Mouse (Mus musculus) heart, postnatal 10 days (tissue): Measurements from ENCODE around the gene Mast4. TPM values are rescaled to one million over a fixed set of nuclear protein-coding genes. Genes with fewer than 3 reads are reported as not detected.
A peak's percentile ranks its signal among the peaks of the same experiment; 100 is the strongest.

ENCODE experiments used
- DNase-seq, 2 experiments: peaks; one replicate each; pipeline ENCODE4 v3.0.0; 2021
- intact Hi-C: fragments of 180-260 bp; cut with DNase I; formaldehyde crosslinking; loops from one replicate; pipeline ENCODE4 v1.15.1; 2025
- total RNA-seq, 2 experiments: library from RNA; stranded (reverse); gene quantifications; 2 replicates each; pipeline ENCODE4 v1.2.3; 2021

Gene Mast4
- total RNA-seq, 2 experiments from 2014 or later = 62.8 to 65.1 TPM

- DNase-seq = no peak
- intact Hi-C loops = loop anchor here (5.0 kb wide), 4 partner anchors 38 to 207 kb away; no protein-coding TSS in a partner anchor
Measured at GRCm38 (mm10) chr13:102905361-102905950, 428.8 kb downstream of the Mast4 start.

GRCm38 (mm10) chr13:102903689-102904088 lies 430.6 kb downstream of the Mast4 start:
- intact Hi-C loops = no loop called here
- DNase-seq = no peak

- no peak for DNase-seq
- intact Hi-C loops = no loop called here
Measured at GRCm38 (mm10) chr13:102902123-102902522, 432.2 kb downstream of the Mast4 start.

- DNase-seq = no peak
- intact Hi-C loops = no loop called here
Measured at GRCm38 (mm10) chr13:102900531-102900930, 433.8 kb downstream of the Mast4 start.

- DNase-seq = no peak
- intact Hi-C loops = no loop called here
Measured at GRCm38 (mm10) chr13:102900083-102900420, 434.2 kb downstream of the Mast4 start.

GRCm38 (mm10) chr13:102899253-102900082 lies 434.8 kb downstream of the Mast4 start:
- DNase-seq = no peak
- intact Hi-C loops = no loop called here

- DNase-seq = peak; percentile 41 to 52
- intact Hi-C loops = no loop called here
Measured at GRCm38 (mm10) chr13:102898374-102899131, 435.7 kb downstream of the Mast4 start.

- intact Hi-C loops = no loop called here
- DNase-seq = no peak
Measured at GRCm38 (mm10) chr13:102896322-102896721, 438.0 kb downstream of the Mast4 start.

- intact Hi-C loops = no loop called here
Measured at GRCm38 (mm10) chr13:102895894-102896293, 438.4 kb downstream of the Mast4 start.

GRCm38 (mm10) chr13:102894287-102895234 lies 439.7 kb downstream of the Mast4 start:
- DNase-seq = no peak
- intact Hi-C loops = no loop called here

More at GRCm38 (mm10) chr13:102895894-102896293, 438.4 kb downstream of the Mast4 start:
- no peak for DNase-seq

- no peak for DNase-seq
- intact Hi-C loops = no loop called here
Measured at GRCm38 (mm10) chr13:102892783-102893182, 441.5 kb downstream of the Mast4 start.

GRCm38 (mm10) chr13:102889989-102890388 lies 444.3 kb downstream of the Mast4 start:
- intact Hi-C loops = no loop called here
- DNase-seq = no peak

- no peak for DNase-seq
- intact Hi-C loops = no loop called here
Measured at GRCm38 (mm10) chr13:102889537-102889936, 444.8 kb downstream of the Mast4 start.

GRCm38 (mm10) chr13:102888895-102889490 lies 445.3 kb downstream of the Mast4 start:
- no peak for DNase-seq
- intact Hi-C loops = no loop called here

GRCm38 (mm10) chr13:102888211-102888610 lies 446.1 kb downstream of the Mast4 start:
- DNase-seq = no peak
- intact Hi-C loops = no loop called here

- DNase-seq = no peak
- intact Hi-C loops = no loop called here
Measured at GRCm38 (mm10) chr13:102887534-102887933, 446.8 kb downstream of the Mast4 start.

GRCm38 (mm10) chr13:102886788-102887187 lies 447.5 kb downstream of the Mast4 start:
- intact Hi-C loops = no loop called here

GRCm38 (mm10) chr13:102886147-102886546 lies 448.1 kb downstream of the Mast4 start:
- no peak for DNase-seq
- intact Hi-C loops = no loop called here

More at GRCm38 (mm10) chr13:102886788-102887187, 447.5 kb downstream of the Mast4 start:
- DNase-seq = no peak

GRCm38 (mm10) chr13:102880381-102881076 lies 453.8 kb downstream of the Mast4 start:
- DNase-seq = no peak
- intact Hi-C loops = no loop called here
